13 mouse cellular contexts compared by ENCODE assay signal in the genomic region with DNA sequence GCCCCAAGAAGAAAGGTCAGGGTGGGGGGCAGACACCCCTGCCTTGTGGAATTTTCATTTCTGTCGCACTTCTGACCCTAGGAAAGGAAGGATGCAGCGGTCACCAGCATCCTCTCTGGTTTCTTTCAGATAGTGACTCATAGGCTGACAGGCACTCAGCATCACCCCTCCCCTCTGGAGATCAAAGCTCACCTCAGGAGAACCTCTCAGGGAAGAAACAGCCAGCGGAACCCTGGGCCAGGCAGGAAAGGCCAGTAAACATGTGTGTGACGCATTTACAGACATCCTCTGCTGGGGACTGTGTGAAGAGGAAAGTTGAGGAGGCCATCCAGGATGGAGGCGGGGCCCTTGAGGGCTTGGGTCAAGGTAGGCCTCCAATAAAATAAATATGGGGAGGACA. TPM values are rescaled to one million over a fixed set of nuclear protein-coding genes. Genes with fewer than 3 reads are reported as not detected.
DNase-seq lines count a peak whose midpoint lies in the region; ATAC-seq and TF ChIP-seq lines count a peak whose summit lies in the region.
"Had no signal": no experiment of that assay in that cellular context is flagged by ENCODE, and none has a peak within 500 bp of the region (broad histone marks: within the 10 kb centered on the region; RNA-seq: fewer than 3 reads in every experiment).

No protein-coding gene starts in this region.

- no peak for ATAC-seq in kidney, embryonic 14.5 days (ENCODE audit: low FRiP score, low TSS enrichment)
- ATAC-seq in intestine, postnatal 0 days, result peak; percentile 28; the same call in 1 of the 2 replicates
- peak; percentile 61; the same call in 1 of the 2 replicates for ATAC-seq in stomach, postnatal 0 days (ENCODE audit: low FRiP score, low TSS enrichment)

- peak; percentile 79 for DNase-seq in kidney, adult 11 months
- peak; percentile 63 to 85 for DNase-seq in kidney, postnatal 36 days
- DNase-seq in stomach, postnatal 0 days (ENCODE audit: low spot score), result no peak
- no peak for DNase-seq in thymus, postnatal 0 days (ENCODE audit: low spot score)
- DNase-seq in left cerebral cortex, adult 2 months (ENCODE audit: extremely low spot score in 1 of 2, low spot score in 2 of 2), result no peak
- DNase-seq: cerebellum, adult 9-10 months; gastrocnemius, postnatal 36 days; right cerebral cortex, postnatal 25 days; thymus, postnatal 36 days had no signal

- no peak overlapping the region for H3K4me2 ChIP-seq in kidney, embryonic 14.5 days (replicated peaks; ENCODE audit: low read depth, low read length)
- H3K4me2 ChIP-seq in intestine, postnatal 0 days (replicated peaks; ENCODE audit: low read depth), result no peak overlapping the region
- H3K4me2 ChIP-seq in stomach, postnatal 0 days (replicated peaks; ENCODE audit: low read depth), result no peak overlapping the region
- H3K4me2 ChIP-seq: forebrain, embryonic 12.5 days had no signal

- intact Hi-C loops in left cerebral cortex, adult 2 months (cut with DNase I), result no loop called here

- no peak for TF ChIP-seq EP300 in stomach, postnatal 0 days (optimal IDR thresholded peaks at IDR 0.05)

- no peaks in the 10 kb centered on the region for H3K4me1 ChIP-seq in kidney, embryonic 14.5 days (ENCODE audit: control insufficient read depth, insufficient read depth, low read length)
- H3K4me1 ChIP-seq in intestine, postnatal 0 days (replicated peaks; ENCODE audit: control insufficient read depth, insufficient read depth, low read length), result no peaks in the 10 kb centered on the region
- no peaks in the 10 kb centered on the region for H3K4me1 ChIP-seq in stomach, postnatal 0 days (replicated peaks; ENCODE audit: control insufficient read depth, insufficient read depth)
- H3K4me1 ChIP-seq: forebrain, embryonic 12.5 days had no signal

- WGBS in kidney, embryonic 14.5 days, result 43% methylated on average over 5 of the region's 5 CpGs
- 29% methylated on average over 5 of the region's 5 CpGs for WGBS in intestine, postnatal 0 days
- WGBS in stomach, postnatal 0 days, result 37% methylated on average over 5 of the region's 5 CpGs

- TF ChIP-seq CTCF in intestine, postnatal 0 days (IDR thresholded peaks at IDR 0.05; ENCODE audit: low read depth), result no peak
- no peak for TF ChIP-seq CTCF in stomach, postnatal 0 days (IDR thresholded peaks at IDR 0.05; ENCODE audit: low read depth)
- TF ChIP-seq CTCF in left cerebral cortex, adult 2 months (IDR thresholded peaks at IDR 0.05), result no peak

- no peaks in the 10 kb centered on the region for H3K36me3 ChIP-seq in kidney, embryonic 14.5 days (ENCODE audit: control insufficient read depth, insufficient read depth, low read length)
- no peaks in the 10 kb centered on the region for H3K36me3 ChIP-seq in intestine, postnatal 0 days (ENCODE audit: control insufficient read depth, insufficient read depth)
- no peaks in the 10 kb centered on the region for H3K36me3 ChIP-seq in stomach, postnatal 0 days (ENCODE audit: control insufficient read depth, insufficient read depth, low read length)
- H3K36me3 ChIP-seq: forebrain, embryonic 12.5 days; hindbrain, embryonic 10.5 days had no signal

- H3K9me3 ChIP-seq in kidney, embryonic 14.5 days (ENCODE audit: control insufficient read depth, low read length), result no peaks in the 10 kb centered on the region
- H3K9me3 ChIP-seq in intestine, postnatal 0 days (ENCODE audit: control insufficient read depth), result no peaks in the 10 kb centered on the region
- H3K9me3 ChIP-seq in stomach, postnatal 0 days (ENCODE audit: control insufficient read depth, low read length), result no peaks in the 10 kb centered on the region
- H3K9me3 ChIP-seq: forebrain, embryonic 12.5 days; hindbrain, embryonic 10.5 days had no signal

- H3K9ac ChIP-seq in kidney, embryonic 14.5 days (ENCODE audit: low read depth, low read length), result no peak overlapping the region
- no peak overlapping the region for H3K9ac ChIP-seq in intestine, postnatal 0 days (ENCODE audit: low read depth, low read length)
- no peak overlapping the region for H3K9ac ChIP-seq in stomach, postnatal 0 days (ENCODE audit: low read length)
- H3K9ac ChIP-seq: forebrain, embryonic 12.5 days had no signal

- no peak overlapping the region for H3K4me3 ChIP-seq in kidney, embryonic 14.5 days (ENCODE audit: low read length)
- H3K4me3 ChIP-seq in intestine, postnatal 0 days (ENCODE audit: low read depth, low read length), result no peak overlapping the region
- H3K4me3 ChIP-seq in stomach, postnatal 0 days (ENCODE audit: low read depth, low read length), result no peak overlapping the region
- H3K4me3 ChIP-seq in left cerebral cortex, adult 2 months, result no peak overlapping the region
- H3K4me3 ChIP-seq: forebrain, embryonic 12.5 days; hindbrain, embryonic 10.5 days had no signal

- no peaks in the 10 kb centered on the region for H3K27me3 ChIP-seq in kidney, embryonic 14.5 days (ENCODE audit: control insufficient read depth, insufficient read depth, low read length)
- H3K27me3 ChIP-seq in intestine, postnatal 0 days (replicated peaks; ENCODE audit: control insufficient read depth, insufficient read depth, low read length), result no peaks in the 10 kb centered on the region
- H3K27me3 ChIP-seq in stomach, postnatal 0 days (ENCODE audit: control insufficient read depth, insufficient read depth, low read length), result no peaks in the 10 kb centered on the region

- no peak overlapping the region for H3K27ac ChIP-seq in kidney, embryonic 14.5 days (ENCODE audit: low read depth, low read length)
- H3K27ac ChIP-seq in intestine, postnatal 0 days (ENCODE audit: low read depth, low read length), result no peak overlapping the region
- H3K27ac ChIP-seq in stomach, postnatal 0 days (replicated peaks), result no peak overlapping the region
- H3K27ac ChIP-seq in left cerebral cortex, adult 2 months, result no peak overlapping the region
- H3K27ac ChIP-seq: forebrain, embryonic 12.5 days; hindbrain, embryonic 10.5 days had no signal

RNA-seq across cellular contexts. Expression of gene Saysd1, which starts 40.3 kb away (rescaled TPM):
- 11.2 and 13.7 TPM in 2 replicates for polyA plus RNA-seq in kidney, embryonic 14.5 days (2014; fragmentation: Nextera tagmentation; extraction: Ambion mirVana)
- polyA plus RNA-seq in intestine, postnatal 0 days (2015; fragmentation: Nextera tagmentation; extraction: Ambion mirVana), result 49.8 and 55.6 TPM in 2 replicates
- polyA plus RNA-seq in stomach, postnatal 0 days (2015; fragmentation: Nextera tagmentation; extraction: Ambion mirVana), result 14.2 and 15.4 TPM in 2 replicates
- polyA plus RNA-seq in thymus, postnatal 0 days (2015; fragmentation: Nextera tagmentation; extraction: Ambion mirVana), result 14.4 and 16.0 TPM in 2 replicates
- 1 to 10 TPM; 4.3 to 4.7 TPM for total RNA-seq in left cerebral cortex, adult 2 months (2021)

Comparison
In these comparisons a context has a peak if more than half of its experiments do, and no peak if none do; other contexts are left out.
1. DNase-seq: peak in kidney, adult 11 months (single experiment) and kidney, postnatal 36 days (2 of 2); none in stomach, postnatal 0 days (single experiment), thymus, postnatal 0 days (single experiment) and left cerebral cortex, adult 2 months (0 of 2).